Mouse (Mus musculus) heart, adult 2 months (tissue): Measurements from ENCODE around the gene Nhlh1.

ENCODE experiments used
- CTCF ChIP-seq: fragments of 200-600 bp; IDR thresholded peaks from 2 replicates; pipeline ENCODE4 v1.8.1; 2022; ENCODE audit warnings: antibody characterized with exemption, mild to moderate bottlenecking, moderate library complexity
- EP300 ChIP-seq: fragments of 200-500 bp; IDR thresholded peaks from 2 replicates; pipeline ENCODE4 v1.6.1; 2011; ENCODE audit warnings: low read depth, low read length, control low read depth; ENCODE audit not compliant: insufficient read depth
- POLR2A ChIP-seq: fragments of 200-500 bp; IDR thresholded peaks from 2 replicates; pipeline ENCODE4 v1.6.1; 2011; ENCODE audit warnings: mild to moderate bottlenecking, low read depth, low read length, control low read depth; ENCODE audit not compliant: insufficient read depth

GRCm38 (mm10) chr1:172064613-172065141, 7.3 kb upstream of the Nhlh1 start:
- TF ChIP-seq POLR2A (no peak), CTCF (no peak), EP300 (no peak)
